Mouse (Mus musculus) intestine, embryonic 15.5 days (tissue): ENCODE measurements around the gene Cbfa2t3. TPM values are rescaled to one million over a fixed set of nuclear protein-coding genes. Genes with fewer than 3 reads are reported as not detected.

Experiments used
- ATAC-seq: fragments of 200-750 bp; cut with Nextera tagmentation; 2 replicates; pipeline ENCODE4 v1.8.0; 2017; ENCODE audit warnings: moderate TSS enrichment, moderate library complexity
- H3K27ac ChIP-seq: fragments of 300-500 bp; sonication (generic); 2 replicates; pipeline ENCODE4 v1.5.1; 2015; ENCODE audit warnings: mild to moderate bottlenecking, inconsistent platforms
- H3K27me3 ChIP-seq: fragments of 300-500 bp; sonication (generic); replicated peaks from 2 replicates; pipeline ENCODE4 v1.6.1; 2015; ENCODE audit warnings: inconsistent platforms
- H3K36me3 ChIP-seq: fragments of 300-500 bp; sonication (generic); 2 replicates; pipeline ENCODE4 v1.6.1; 2015; ENCODE audit warnings: inconsistent platforms
- H3K4me1 ChIP-seq: fragments of 300-500 bp; sonication (generic); replicated peaks from 2 replicates; pipeline ENCODE4 v1.6.1; 2015; ENCODE audit warnings: inconsistent platforms
- H3K4me2 ChIP-seq: fragments of 300-500 bp; sonication (generic); replicated peaks from 2 replicates; pipeline ENCODE4 v1.6.1; 2015; ENCODE audit warnings: mild to moderate bottlenecking, inconsistent platforms
- H3K4me3 ChIP-seq: fragments of 300-500 bp; sonication (generic); replicated peaks from 2 replicates; pipeline ENCODE4 v1.5.1; 2015; ENCODE audit warnings: inconsistent platforms
- H3K9ac ChIP-seq: fragments of 300-500 bp; sonication (generic); 2 replicates; pipeline ENCODE4 v1.6.1; 2015; ENCODE audit warnings: inconsistent platforms
- H3K9me3 ChIP-seq: fragments of 300-500 bp; sonication (generic); 2 replicates; pipeline ENCODE4 v1.6.1; 2016; ENCODE audit warnings: inconsistent platforms
- WGBS: fragments of 180-500 bp; shearing (Covaris S2); methylation state at CpG from one replicate; pipeline ENCODE4 v1.1.7; 2015; 5-methylcytosine and 5-hydroxymethylcytosine counted together
- polyA plus RNA-seq: library from polyadenylated mRNA; unstranded; fragments of >200 nt; fragmentation: Nextera tagmentation; extraction: Ambion mirVana; gene quantifications from 2 replicates; pipeline ENCODE4 v1.2.1, GENCODE M21; 2015

Gene Cbfa2t3
- polyA plus RNA-seq, 1 experiment from 2014 or later: 4.6 TPM

- Histone ChIP-seq H3K4me3 (no peak within 1 kb of the TSS), H3K27me3 (no peaks in the 10 kb centered on the region), H3K4me1 (peaks cover 17% of the 10 kb centered on the region; the same call in 1 of the 2 replicates), H3K9ac (no peak within 1 kb of the TSS), H3K4me2 (no peak within 1 kb of the TSS), H3K36me3 (no peaks in the 10 kb centered on the region), H3K9me3 (no peaks in the 10 kb centered on the region), H3K27ac (no peak within 1 kb of the TSS)
- no peak for ATAC-seq
- 58% methylated on average over 6 of the region's 6 CpGs for WGBS
Observed at GRCm38 (mm10) chr8:122622727-122623126, 76.2 kb downstream of the Cbfa2t3 start, which contains the start of gene Pabpn1l. Gene Pabpn1l (minus strand): TSS chr8:122622739.

- ATAC-seq: no peak
- Histone ChIP-seq H3K27ac (no peak overlapping the region), H3K27me3 (no peaks in the 10 kb centered on the region), H3K4me2 (no peak overlapping the region), H3K9me3 (no peaks in the 10 kb centered on the region), H3K4me3 (no peak overlapping the region), H3K4me1 (peaks cover 16% of the 10 kb centered on the region; the same call in 1 of the 2 replicates), H3K36me3 (no peaks in the 10 kb centered on the region), H3K9ac (no peak overlapping the region)
- 27% methylated on average over 5 of the region's 5 CpGs for WGBS
Observed at GRCm38 (mm10) chr8:122620446-122620845, 78.5 kb downstream of the Cbfa2t3 start.

DNA sequence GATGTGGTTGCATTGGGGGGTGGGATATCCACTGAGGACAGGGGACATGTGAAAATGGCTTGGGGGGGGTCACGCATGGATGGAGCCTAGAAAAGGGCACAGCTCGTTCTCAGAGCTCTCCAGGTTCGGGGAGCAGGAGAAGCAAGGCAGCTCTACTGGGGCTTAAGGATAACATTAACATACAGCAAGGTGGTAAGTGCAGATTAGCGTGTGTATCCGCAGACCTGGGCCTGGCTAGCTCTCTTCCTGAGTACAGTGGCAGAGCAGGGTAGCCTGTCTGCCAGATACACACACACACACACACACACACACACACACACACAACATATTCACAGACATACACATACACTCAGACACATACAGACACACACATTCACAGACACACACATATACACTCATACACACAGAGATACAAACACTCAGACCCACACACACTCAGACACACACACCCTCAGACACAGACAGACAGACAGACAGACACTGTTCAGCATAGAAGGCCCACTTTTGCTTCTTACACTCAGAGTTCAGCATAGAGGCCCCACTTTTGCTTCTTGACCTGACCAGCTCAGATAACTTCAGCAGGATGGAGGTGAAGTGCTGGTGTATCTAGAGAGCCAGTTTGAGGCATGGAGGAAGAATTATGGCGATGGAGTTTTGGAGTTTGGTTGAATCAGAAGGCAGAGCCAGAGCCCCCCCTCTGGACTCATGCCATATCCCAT is 80.1 kb downstream of the Cbfa2t3 start:
- Histone ChIP-seq H3K27ac (no peak overlapping the region), H3K4me1 (peaks cover 12% of the 10 kb centered on the region; the same call in 1 of the 2 replicates), H3K27me3 (no peaks in the 10 kb centered on the region), H3K36me3 (no peaks in the 10 kb centered on the region), H3K9me3 (no peaks in the 10 kb centered on the region), H3K4me3 (no peak overlapping the region), H3K4me2 (no peak overlapping the region), H3K9ac (no peak overlapping the region)
- no peak for ATAC-seq
- 81% methylated on average over 6 of the region's 6 CpGs for WGBS

- no peaks in the 10 kb centered on the region for H3K27me3 ChIP-seq
- no peak overlapping the region for H3K9ac ChIP-seq
- peaks cover 12% of the 10 kb centered on the region for H3K4me1 ChIP-seq
- 26% methylated on average over 5 of the region's 7 CpGs for WGBS
- no peak overlapping the region for H3K4me3 ChIP-seq
- no peaks in the 10 kb centered on the region for H3K9me3 ChIP-seq
- H3K27ac ChIP-seq: no peak overlapping the region
- peaks cover 2% of the 10 kb centered on the region; the same call in 1 of the 2 replicates for H3K36me3 ChIP-seq
- peak overlapping the region; percentile 36; the same call in 1 of the 2 replicates for H3K4me2 ChIP-seq
- ATAC-seq: peak; percentile 18; the same call in 1 of the 2 replicates
Observed at GRCm38 (mm10) chr8:122617947-122618546, 80.9 kb downstream of the Cbfa2t3 start.

DNA sequence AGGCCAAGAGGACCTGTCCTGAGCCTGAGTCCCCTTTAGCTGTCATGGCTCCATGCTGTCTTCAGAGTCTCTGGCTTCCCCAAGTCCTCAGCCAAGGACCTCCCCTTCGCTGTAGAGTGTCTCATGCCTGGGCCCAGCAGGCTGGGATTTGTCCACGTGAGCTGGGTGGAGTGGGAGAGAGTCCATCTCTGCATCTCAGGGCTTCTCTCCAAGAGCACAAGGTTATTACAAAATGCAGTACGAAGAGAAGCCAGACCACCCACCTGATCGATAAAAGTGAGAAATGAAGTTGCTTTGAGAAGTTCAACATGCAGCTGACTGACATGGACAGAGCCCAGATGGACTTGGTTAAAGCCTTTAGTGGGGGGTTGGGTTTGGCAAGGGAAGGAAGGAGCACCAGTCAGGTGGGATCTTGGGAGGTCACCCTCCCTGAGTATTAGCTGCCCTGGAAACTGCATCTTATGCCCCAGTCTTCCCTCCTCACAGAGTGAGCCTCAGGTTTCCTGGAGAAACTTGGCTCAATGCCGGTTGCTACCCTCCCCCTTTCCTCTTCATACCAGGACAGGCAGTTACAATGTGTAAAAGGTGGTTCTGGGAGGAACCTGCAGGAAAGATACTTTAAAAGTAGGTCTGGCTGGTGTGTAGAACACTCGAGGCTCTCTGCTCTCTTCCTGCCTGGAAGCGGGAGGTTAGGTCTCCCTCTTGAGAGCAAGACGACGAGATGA is 82.6 kb downstream of the Cbfa2t3 start:
- ATAC-seq: no peak
- Histone ChIP-seq H3K27ac (peak overlapping the region; percentile 33; the same call in 1 of the 2 replicates), H3K27me3 (no peaks in the 10 kb centered on the region), H3K4me3 (no peak overlapping the region), H3K4me2 (no peak overlapping the region), H3K36me3 (peaks cover 2% of the 10 kb centered on the region; the same call in 1 of the 2 replicates), H3K9ac (no peak overlapping the region), H3K9me3 (no peaks in the 10 kb centered on the region), H3K4me1 (peaks cover 18% of the 10 kb centered on the region)
- WGBS: 66% methylated on average over 9 of the region's 9 CpGs

- peak within 1 kb of the TSS; percentile 86 for H3K27ac ChIP-seq
- ATAC-seq: peak; percentile 98
- H3K9me3 ChIP-seq: no peaks in the 10 kb centered on the region
- peaks cover 21% of the 10 kb centered on the region for H3K4me1 ChIP-seq
- H3K9ac ChIP-seq: peak within 1 kb of the TSS; percentile 72
- WGBS: under 1% methylated on average over 47 of the region's 57 CpGs
- peaks cover 2% of the 10 kb centered on the region; the same call in 1 of the 2 replicates for H3K36me3 ChIP-seq
- peak within 1 kb of the TSS; percentile 60 for H3K4me3 ChIP-seq
- peak within 1 kb of the TSS; percentile 83 for H3K4me2 ChIP-seq
- H3K27me3 ChIP-seq: no peaks in the 10 kb centered on the region
Observed at GRCm38 (mm10) chr8:122611295-122612133, 87.4 kb downstream of the Cbfa2t3 start, which contains the start of the genes Galns and Trappc2l. Gene Galns (minus strand): TSS chr8:122611463. Gene Trappc2l (plus strand): TSS chr8:122611640.

- Histone ChIP-seq H3K4me3 (peak overlapping the region; percentile 60), H3K27ac (peak overlapping the region; percentile 58; the same call in 1 of the 2 replicates), H3K36me3 (peaks cover 2% of the 10 kb centered on the region; the same call in 1 of the 2 replicates), H3K4me1 (peaks cover 20% of the 10 kb centered on the region), H3K4me2 (peak overlapping the region; percentile 83), H3K9ac (peak overlapping the region; percentile 65), H3K9me3 (no peaks in the 10 kb centered on the region), H3K27me3 (no peaks in the 10 kb centered on the region)
- peak; percentile 3 for ATAC-seq
- WGBS: 5% methylated on average over 20 of the region's 20 CpGs
Observed at GRCm38 (mm10) chr8:122610612-122611277, 88.2 kb downstream of the Cbfa2t3 start.

DNA sequence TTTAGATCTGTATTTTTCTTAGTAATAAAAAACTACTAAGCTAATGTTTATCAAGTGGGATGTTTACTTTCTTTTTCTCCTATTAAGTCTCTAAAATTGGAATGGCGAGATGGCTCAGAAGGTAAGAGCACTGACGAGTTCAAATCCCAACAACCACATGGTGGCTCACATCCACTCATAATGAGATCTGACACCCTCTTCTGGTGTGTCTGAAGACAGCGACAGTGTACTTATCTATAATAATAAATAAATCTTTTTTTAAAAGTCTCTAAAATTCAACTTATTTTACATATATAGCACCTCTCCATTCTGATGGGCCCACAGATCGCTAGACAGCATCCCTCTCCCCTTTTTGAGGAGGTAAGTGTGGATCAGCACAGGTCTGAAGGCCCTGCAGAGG is 88.7 kb downstream of the Cbfa2t3 start:
- Histone ChIP-seq H3K27me3 (no peaks in the 10 kb centered on the region), H3K9me3 (no peaks in the 10 kb centered on the region), H3K27ac (no peak overlapping the region), H3K9ac (no peak overlapping the region), H3K4me3 (peak overlapping the region; percentile 60; the same call in 1 of the 2 replicates), H3K36me3 (peaks cover 2% of the 10 kb centered on the region; the same call in 1 of the 2 replicates), H3K4me1 (peaks cover 18% of the 10 kb centered on the region), H3K4me2 (peak overlapping the region; percentile 83)
- ATAC-seq: no peak
- 61% methylated on average over 4 of the region's 4 CpGs for WGBS

DNA sequence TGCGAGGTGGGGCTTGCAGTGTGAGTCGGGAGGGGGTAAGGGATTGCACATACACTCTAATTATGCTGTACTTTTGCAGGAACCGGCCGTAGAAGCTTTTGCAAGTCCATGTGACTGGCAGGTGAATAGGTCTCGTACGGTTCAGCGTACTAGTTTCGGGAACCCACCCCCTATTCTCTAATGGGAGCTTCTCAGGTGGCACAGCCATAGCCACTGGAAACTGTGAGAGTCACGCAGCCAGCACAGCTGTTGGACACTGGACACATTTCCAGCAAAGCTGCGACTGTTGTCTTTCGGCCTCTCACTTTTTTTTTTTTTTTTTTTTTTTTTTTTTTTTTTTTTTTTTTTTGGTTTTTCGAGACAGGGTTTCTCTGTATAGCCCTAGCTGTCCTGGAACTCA is 92.1 kb downstream of the Cbfa2t3 start:
- no peaks in the 10 kb centered on the region for H3K27me3 ChIP-seq
- no peak overlapping the region for H3K9ac ChIP-seq
- H3K36me3 ChIP-seq: no peaks in the 10 kb centered on the region
- H3K27ac ChIP-seq: no peak overlapping the region
- no peak for ATAC-seq
- 83% methylated on average over 11 of the region's 12 CpGs for WGBS
- 0 out of 2 replicates have a peak, but pooled peaks cover 7% of the 10 kb centered on the region for H3K4me1 ChIP-seq
- no peaks in the 10 kb centered on the region for H3K9me3 ChIP-seq
- no peak overlapping the region for H3K4me2 ChIP-seq
- no peak overlapping the region for H3K4me3 ChIP-seq

DNA sequence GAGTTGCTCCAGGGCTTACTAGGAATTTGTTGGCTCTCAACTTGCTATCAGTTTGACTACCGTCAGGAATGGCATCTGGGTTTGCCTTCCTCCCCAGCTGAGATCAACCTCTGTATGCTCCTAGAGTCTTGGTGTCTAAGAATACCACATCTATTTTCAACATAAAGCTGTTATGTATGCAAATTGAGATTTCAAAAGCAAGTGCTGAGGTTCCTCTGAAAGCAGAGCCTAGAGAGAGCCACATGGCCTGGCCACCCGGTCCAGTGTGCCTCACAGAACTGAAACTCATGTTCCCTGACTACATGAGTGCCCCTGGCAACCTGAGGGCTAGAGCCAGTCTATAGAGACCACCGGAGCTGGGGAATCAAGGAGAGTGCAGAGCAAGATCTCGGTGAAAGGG is 93.5 kb downstream of the Cbfa2t3 start:
- no peak for ATAC-seq
- Histone ChIP-seq H3K9ac (no peak overlapping the region), H3K4me3 (no peak overlapping the region), H3K36me3 (no peaks in the 10 kb centered on the region; the same call in 1 of the 2 replicates), H3K27ac (no peak overlapping the region), H3K27me3 (no peaks in the 10 kb centered on the region), H3K4me1 (0 out of 2 replicates have a peak, but pooled peaks cover 4% of the 10 kb centered on the region), H3K4me2 (no peak overlapping the region), H3K9me3 (no peaks in the 10 kb centered on the region)
- WGBS: 77% methylated on average over 4 of the region's 4 CpGs

DNA sequence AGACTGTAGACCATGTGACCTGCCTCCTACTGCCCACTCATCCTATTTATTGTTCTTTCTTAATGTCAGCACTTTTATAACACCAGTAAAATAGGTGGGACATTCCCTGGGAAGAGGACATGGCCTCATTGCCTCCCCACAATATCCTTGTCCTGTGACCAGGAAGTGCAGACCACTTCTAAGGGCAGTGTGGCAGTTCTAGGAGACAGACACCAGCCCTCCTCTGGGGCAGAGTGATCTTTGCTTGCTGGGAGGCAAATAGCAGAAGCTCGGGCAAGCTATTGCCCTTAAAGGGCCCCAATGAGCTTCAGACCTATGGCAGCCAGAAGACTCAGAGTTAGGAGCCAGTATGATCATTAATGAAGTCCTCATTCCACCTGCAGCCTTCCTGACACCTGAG is 94.3 kb downstream of the Cbfa2t3 start:
- H3K27me3 ChIP-seq: no peaks in the 10 kb centered on the region
- 37% methylated on average over 1 of the region's 1 CpGs for WGBS
- no peak overlapping the region for H3K4me3 ChIP-seq
- no peaks in the 10 kb centered on the region for H3K9me3 ChIP-seq
- 0 out of 2 replicates have a peak, but pooled peaks cover 4% of the 10 kb centered on the region for H3K4me1 ChIP-seq
- no peak overlapping the region for H3K9ac ChIP-seq
- H3K27ac ChIP-seq: no peak overlapping the region
- ATAC-seq: peak; percentile 48; the same call in 1 of the 2 replicates
- no peaks in the 10 kb centered on the region; the same call in 1 of the 2 replicates for H3K36me3 ChIP-seq
- H3K4me2 ChIP-seq: no peak overlapping the region
